Mouse (Mus musculus) left cerebral cortex, postnatal 25 days (tissue): ENCODE measurements at regions not wholly inside any gene's neighbourhood (a gene's known extent, or its start where the extent isn't known, plus 50 kb on each side); places are given as distances from the start of the nearest gene placed in this dataset.

Source experiments
- DNase-seq, 2 experiments: peaks; one replicate each; pipeline ENCODE4 v3.0.0; 2022; ENCODE audit warnings: low spot score in 2 of 2, mixed read lengths in 1 of 2
- intact Hi-C: fragments of 180-260 bp; cut with DNase I; formaldehyde crosslinking; loops from one replicate; pipeline ENCODE4 v1.15.1; 2025

DNA sequence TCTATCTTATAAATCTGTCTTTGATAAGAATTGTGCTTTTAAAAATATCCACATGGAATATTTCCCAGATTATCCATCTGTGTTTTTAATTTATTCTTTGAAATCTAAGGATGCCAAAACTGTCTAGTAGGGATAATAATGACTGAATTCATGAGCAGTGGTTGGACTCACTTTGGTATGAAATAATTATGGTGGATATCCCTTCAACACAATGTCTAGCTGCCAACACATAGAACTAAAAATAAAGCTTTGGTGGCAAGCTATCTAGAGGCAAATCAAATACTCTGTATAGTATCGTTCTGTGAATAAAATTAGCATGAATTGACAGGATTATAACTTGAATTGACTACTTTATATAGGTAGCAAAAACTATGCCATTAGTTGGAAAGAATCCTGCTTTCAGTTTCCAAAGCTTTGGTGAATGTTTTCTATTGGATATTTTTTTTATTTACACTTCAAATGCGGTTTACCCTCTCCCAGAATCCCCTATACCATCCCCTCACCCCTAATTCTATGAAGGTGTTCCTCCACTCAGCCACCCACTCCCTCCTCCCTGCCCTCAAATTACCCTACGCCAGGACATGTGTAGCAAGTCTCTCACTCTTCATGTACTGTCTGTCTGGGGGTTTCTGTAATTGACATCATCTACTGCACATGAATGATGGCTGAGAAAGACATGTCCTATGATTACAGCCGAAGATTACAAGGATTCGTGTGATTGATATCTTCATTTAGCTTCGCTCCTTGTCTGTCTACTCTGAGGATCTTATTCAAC, 463.6 kb upstream of the Cadm2 start:
- DNase-seq, result peak in 1 of 2 experiments; percentile 14
- intact Hi-C loops, result no loop called here

DNA sequence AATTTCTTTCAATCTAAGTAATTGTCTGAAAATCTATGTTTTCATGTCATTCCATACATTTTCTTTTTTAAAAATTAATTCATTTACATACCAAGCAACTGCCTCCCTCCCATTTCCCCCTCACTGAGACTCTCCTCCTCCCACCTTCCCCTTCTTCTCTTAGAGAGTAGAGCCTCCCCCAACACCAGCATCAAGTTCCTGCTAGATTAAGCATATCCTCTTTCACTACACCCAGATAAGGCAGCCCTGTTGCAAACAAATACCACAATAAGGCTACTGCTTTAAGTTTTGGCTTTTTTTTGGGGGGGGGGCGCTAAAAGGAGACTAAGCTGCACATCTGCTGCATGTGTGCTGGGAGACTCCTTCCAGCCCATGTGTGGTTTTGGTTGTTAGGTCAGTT, 458.3 kb upstream of the Cadm2 start:
- DNase-seq, result no peak
- intact Hi-C loops, result no loop called here
